Mouse (Mus musculus) liver, postnatal 0 days (tissue): ENCODE data around the gene Zbtb9. TPM values are rescaled to one million over a fixed set of nuclear protein-coding genes. Genes with fewer than 3 reads are reported as not detected.

Experiments
- ATAC-seq: fragments of 200-750 bp; cut with Nextera tagmentation; 2 replicates; pipeline ENCODE4 v1.8.0; 2017; ENCODE audit warnings: mild to moderate bottlenecking, moderate library complexity
- DNase-seq: peaks from one replicate; pipeline ENCODE4 v3.0.0-alpha.2; 2016
- H3K27ac ChIP-seq: fragments of 300-500 bp; sonication (generic); 2 replicates; pipeline ENCODE4 v1.5.1; 2014; ENCODE audit warnings: antibody characterized with exemption, moderate library complexity, mild to moderate bottlenecking, low read depth
- H3K27me3 ChIP-seq: fragments of 300-500 bp; sonication (generic); 2 replicates; pipeline ENCODE4 v1.6.1; 2014; ENCODE audit warnings: low read length, control low read depth, mixed read lengths; ENCODE audit not compliant: insufficient read depth
- H3K36me3 ChIP-seq: fragments of 300-500 bp; sonication (generic); replicated peaks from 2 replicates; pipeline ENCODE4 v1.6.1; 2014; ENCODE audit warnings: mild to moderate bottlenecking, control low read depth, low read length, moderate library complexity, mixed read lengths; ENCODE audit not compliant: insufficient read depth
- H3K4me1 ChIP-seq: fragments of 300-500 bp; sonication (generic); 2 replicates; pipeline ENCODE4 v1.6.1; 2014; ENCODE audit warnings: antibody characterized with exemption, mild to moderate bottlenecking, control low read depth; ENCODE audit not compliant: insufficient read depth
- H3K4me2 ChIP-seq: fragments of 300-500 bp; sonication (generic); 2 replicates; pipeline ENCODE4 v1.6.1; 2014; ENCODE audit warnings: low read depth, mild to moderate bottlenecking, low read length, moderate library complexity, mixed read lengths
- H3K4me3 ChIP-seq: fragments of 300-500 bp; sonication (generic); 2 replicates; pipeline ENCODE4 v1.5.1; 2014; ENCODE audit warnings: low read depth, low read length
- H3K9ac ChIP-seq: fragments of 300-500 bp; sonication (generic); replicated peaks from 2 replicates; pipeline ENCODE4 v1.6.1; 2014; ENCODE audit warnings: mild to moderate bottlenecking, moderate library complexity
- H3K9me3 ChIP-seq: fragments of 300-500 bp; sonication (generic); 2 replicates; pipeline ENCODE4 v1.6.1; 2016; ENCODE audit warnings: mild to moderate bottlenecking, control low read depth, low read length, mixed read lengths
- CTCF ChIP-seq: sonication (generic); IDR thresholded peaks from 2 replicates; pipeline ENCODE4 v1.5.1; 2016; ENCODE audit warnings: antibody characterized with exemption, low read depth
- EP300 ChIP-seq: IDR thresholded peaks from 2 replicates; pipeline ENCODE4 v1.6.1; 2016; ENCODE audit warnings: antibody characterized with exemption, low read depth, mild to moderate bottlenecking
- WGBS: fragments of 180-500 bp; shearing (Covaris S2); extraction: QIAGEN DNeasy Blood & Tissue Kit; methylation state at CpG from one replicate; pipeline ENCODE4 v1.1.7; 2014; ENCODE audit not compliant: insufficient replicate concordance; 5-methylcytosine and 5-hydroxymethylcytosine counted together
- polyA plus RNA-seq: library from polyadenylated mRNA; unstranded; fragments of >200 nt; fragmentation: Nextera tagmentation; extraction: Ambion mirVana; gene quantifications from 2 replicates; pipeline ENCODE4 v1.2.1, GENCODE M21; 2015

The Zbtb9 gene
- polyA plus RNA-seq, 1 experiment from 2014 or later, result 4.4 TPM

- H3K27ac ChIP-seq, result no peak overlapping the region
- no peak overlapping the region for H3K4me2 ChIP-seq
- H3K4me3 ChIP-seq, result no peak overlapping the region
- no peak overlapping the region for H3K9ac ChIP-seq
- no peaks in the 10 kb centered on the region for H3K36me3 ChIP-seq
- H3K4me1 ChIP-seq, result peaks cover 34% of the 10 kb centered on the region
- DNase-seq (no peak), ATAC-seq (no peak)
- TF ChIP-seq EP300, result no peak
- no peak for TF ChIP-seq CTCF
- H3K9me3 ChIP-seq, result no peaks in the 10 kb centered on the region
- 54% methylated on average over 5 of the region's 5 CpGs for WGBS
- H3K27me3 ChIP-seq, result peaks cover 23% of the 10 kb centered on the region
These were observed 23.1 kb upstream of the Zbtb9 start for GRCm38 (mm10) chr17:26949866-26950265.

GRCm38 (mm10) chr17:26950560-26951288, 22.2 kb upstream of the Zbtb9 start:
- no peak for TF ChIP-seq EP300
- no peak for TF ChIP-seq CTCF
- ATAC-seq, result no peak
- no peaks in the 10 kb centered on the region for H3K36me3 ChIP-seq
- H3K4me2 ChIP-seq, result peak overlapping the region; percentile 66; the same call in 1 of the 2 replicates
- no peak overlapping the region for H3K4me3 ChIP-seq
- 44% methylated on average over 7 of the region's 7 CpGs for WGBS
- H3K4me1 ChIP-seq, result peaks cover 35% of the 10 kb centered on the region
- no peak overlapping the region for H3K27ac ChIP-seq
- no peak overlapping the region for H3K9ac ChIP-seq
- H3K27me3 ChIP-seq, result peaks cover 23% of the 10 kb centered on the region
- DNase-seq, result no peak
- no peaks in the 10 kb centered on the region for H3K9me3 ChIP-seq

- WGBS, result 3% methylated on average over 10 of the region's 11 CpGs
- Histone ChIP-seq H3K36me3 (no peaks in the 10 kb centered on the region), H3K4me3 (peak overlapping the region; percentile 29), H3K27ac (no peak overlapping the region), H3K4me1 (peaks cover 35% of the 10 kb centered on the region), H3K4me2 (peak overlapping the region; percentile 66), H3K9me3 (no peaks in the 10 kb centered on the region), H3K9ac (no peak overlapping the region; the same call in 1 of the 2 replicates), H3K27me3 (peaks cover 23% of the 10 kb centered on the region)
- no peak for TF ChIP-seq CTCF
- TF ChIP-seq EP300, result no peak
- peak; percentile 77 for DNase-seq
- 0 out of 2 replicates have a peak, but pooled peaks have one; percentile 21 for ATAC-seq
These were observed 21.6 kb upstream of the Zbtb9 start for GRCm38 (mm10) chr17:26951406-26951805.

- WGBS, result 18% methylated on average over 23 of the region's 23 CpGs
- H3K9ac ChIP-seq, result peak overlapping the region; percentile 44; the same call in 1 of the 2 replicates
- no peaks in the 10 kb centered on the region for H3K9me3 ChIP-seq
- ATAC-seq (no peak), DNase-seq (no peak)
- H3K4me2 ChIP-seq, result peak overlapping the region; percentile 66
- peaks cover 34% of the 10 kb centered on the region for H3K4me1 ChIP-seq
- peaks cover 23% of the 10 kb centered on the region for H3K27me3 ChIP-seq
- H3K27ac ChIP-seq, result no peak overlapping the region
- H3K4me3 ChIP-seq, result peak overlapping the region; percentile 29
- no peaks in the 10 kb centered on the region for H3K36me3 ChIP-seq
- TF ChIP-seq EP300 (no peak), CTCF (no peak)
These were observed 20.8 kb upstream of the Zbtb9 start for GRCm38 (mm10) chr17:26951952-26952877.

GRCm38 (mm10) chr17:26953201-26953600, 19.8 kb upstream of the Zbtb9 start:
- ATAC-seq (no peak), DNase-seq (no peak)
- WGBS, result 49% methylated on average over 6 of the region's 6 CpGs
- no peak overlapping the region for H3K9ac ChIP-seq
- no peak overlapping the region for H3K27ac ChIP-seq
- H3K4me2 ChIP-seq, result no peak overlapping the region
- H3K27me3 ChIP-seq, result peaks cover 23% of the 10 kb centered on the region
- H3K36me3 ChIP-seq, result no peaks in the 10 kb centered on the region
- TF ChIP-seq EP300 (no peak), CTCF (no peak)
- H3K4me1 ChIP-seq, result peaks cover 39% of the 10 kb centered on the region
- H3K4me3 ChIP-seq, result no peak overlapping the region
- no peaks in the 10 kb centered on the region for H3K9me3 ChIP-seq

GRCm38 (mm10) chr17:26953726-26954125, 19.2 kb upstream of the Zbtb9 start:
- Histone ChIP-seq H3K27me3 (peaks cover 23% of the 10 kb centered on the region), H3K4me1 (peaks cover 35% of the 10 kb centered on the region), H3K4me3 (no peak overlapping the region), H3K9me3 (no peaks in the 10 kb centered on the region), H3K9ac (no peak overlapping the region), H3K27ac (no peak overlapping the region), H3K4me2 (no peak overlapping the region), H3K36me3 (no peaks in the 10 kb centered on the region)
- no peak for DNase-seq
- no peak for TF ChIP-seq EP300
- no peak for TF ChIP-seq CTCF
- ATAC-seq, result no peak
- WGBS, result 45% methylated on average over 9 of the region's 16 CpGs
